Mouse (Mus musculus) forebrain, embryonic 11.5 days (tissue): Measurements from ENCODE around the gene Prss57. TPM values are rescaled to one million over a fixed set of nuclear protein-coding genes. Genes with fewer than 3 reads are reported as not detected.

ENCODE experiments used
- ATAC-seq: fragments of 200-750 bp; cut with Nextera tagmentation; replicated peaks from 2 replicates; pipeline ENCODE4 v1.8.0; 2017; ENCODE audit warnings: moderate TSS enrichment; ENCODE audit not compliant: low FRiP score
- DNase-seq: peaks from one replicate; pipeline ENCODE4 v3.0.0-alpha.2; 2017; ENCODE audit warnings: low spot score
- H3K27ac ChIP-seq: fragments of 300-500 bp; sonication (generic); 2 replicates; pipeline ENCODE4 v1.5.1; 2014; ENCODE audit warnings: low read depth, low read length
- H3K27me3 ChIP-seq: fragments of 300-500 bp; sonication (generic); 2 replicates; pipeline ENCODE4 v1.6.1; 2014; ENCODE audit warnings: mild to moderate bottlenecking, low read length, mixed read lengths; ENCODE audit not compliant: control insufficient read depth, insufficient read depth
- H3K36me3 ChIP-seq: fragments of 300-500 bp; sonication (generic); 2 replicates; pipeline ENCODE4 v1.6.1; 2014; ENCODE audit warnings: mild to moderate bottlenecking, low read length, moderate library complexity, mixed read lengths; ENCODE audit not compliant: control insufficient read depth, insufficient read depth
- H3K4me1 ChIP-seq: fragments of 300-500 bp; sonication (generic); replicated peaks from 2 replicates; pipeline ENCODE4 v1.6.1; 2014; ENCODE audit warnings: low read length, mixed read lengths; ENCODE audit not compliant: control insufficient read depth, insufficient read depth
- H3K4me2 ChIP-seq: fragments of 300-500 bp; sonication (generic); 2 replicates; pipeline ENCODE4 v1.6.1; 2014; ENCODE audit warnings: low read depth, mild to moderate bottlenecking, low read length, moderate library complexity, mixed read lengths; ENCODE audit not compliant: severe bottlenecking
- H3K4me3 ChIP-seq: fragments of 300-500 bp; sonication (generic); 2 replicates; pipeline ENCODE4 v1.5.1; 2014; ENCODE audit warnings: low read depth, low read length
- H3K9ac ChIP-seq: fragments of 300-500 bp; sonication (generic); 2 replicates; pipeline ENCODE4 v1.6.1; 2014; ENCODE audit warnings: low read length
- H3K9me3 ChIP-seq: fragments of 300-500 bp; sonication (generic); 2 replicates; pipeline ENCODE4 v1.6.1; 2016; ENCODE audit warnings: low read length, mixed read lengths; ENCODE audit not compliant: control insufficient read depth
- WGBS: fragments of 180-500 bp; shearing (Covaris S2); extraction: QIAGEN DNeasy Blood & Tissue Kit; methylation state at CpG from one replicate; pipeline ENCODE4 v1.1.7; 2014; 5-methylcytosine and 5-hydroxymethylcytosine counted together
- polyA plus RNA-seq: library from polyadenylated mRNA; unstranded; fragments of >200 nt; fragmentation: Nextera tagmentation; extraction: Ambion mirVana; gene quantifications from 2 replicates; pipeline ENCODE4 v1.2.1, GENCODE M21; 2014

Gene Prss57
- polyA plus RNA-seq, 1 experiment from 2014 or later, result not detected

DNA sequence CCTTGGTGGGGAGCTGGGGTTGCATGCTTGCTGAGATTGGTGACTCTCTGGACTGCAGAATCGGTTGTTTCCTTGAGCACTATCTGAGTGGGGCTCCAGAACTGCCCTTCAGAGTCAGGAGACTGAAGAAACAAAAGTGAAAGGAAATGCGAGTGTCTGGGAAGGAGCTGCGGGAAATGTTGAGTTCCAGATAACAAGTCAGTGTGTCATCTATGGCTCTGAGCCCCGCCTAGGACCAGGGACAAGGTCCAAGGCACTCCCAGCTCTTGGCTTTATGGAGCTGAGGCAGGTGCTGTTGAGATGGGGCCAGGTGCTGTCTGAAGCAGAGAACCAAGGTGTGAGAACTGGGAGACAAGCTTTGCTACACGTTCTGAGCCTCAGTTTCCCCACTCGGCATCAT is 33.7 kb upstream of the Prss57 start:
- Histone ChIP-seq H3K4me1 (peaks cover 2% of the 10 kb centered on the region; the same call in 1 of the 2 replicates), H3K4me2 (no peak overlapping the region), H3K4me3 (no peak overlapping the region), H3K36me3 (peaks cover under 1% of the 10 kb centered on the region; the same call in 1 of the 2 replicates), H3K27me3 (no peaks in the 10 kb centered on the region), H3K9me3 (no peaks in the 10 kb centered on the region), H3K27ac (no peak overlapping the region), H3K9ac (no peak overlapping the region)
- DNase-seq, result no peak
- ATAC-seq, result no peak
- WGBS, result 75% methylated on average over 6 of the region's 6 CpGs

- no peak for ATAC-seq
- 70% methylated on average over 6 of the region's 6 CpGs for WGBS
- H3K4me3 ChIP-seq, result no peak overlapping the region
Observed at GRCm38 (mm10) chr10:79823011-79823410, 32.2 kb upstream of the Prss57 start.

GRCm38 (mm10) chr10:79822372-79822771 is 31.6 kb upstream of the Prss57 start:
- H3K4me1 ChIP-seq, result peaks cover 2% of the 10 kb centered on the region; the same call in 1 of the 2 replicates
- no peak for ATAC-seq
- no peak overlapping the region for H3K4me3 ChIP-seq
- H3K9ac ChIP-seq, result peak overlapping the region; percentile 16; the same call in 1 of the 2 replicates
- H3K27me3 ChIP-seq, result no peaks in the 10 kb centered on the region
- peak; percentile 50 for DNase-seq
- WGBS, result 31% methylated on average over 17 of the region's 17 CpGs
- H3K36me3 ChIP-seq, result peaks cover 6% of the 10 kb centered on the region; the same call in 1 of the 2 replicates
- H3K27ac ChIP-seq, result no peak overlapping the region
- no peaks in the 10 kb centered on the region for H3K9me3 ChIP-seq
- H3K4me2 ChIP-seq, result no peak overlapping the region

More at GRCm38 (mm10) chr10:79823011-79823410, 32.2 kb upstream of the Prss57 start:
- no peak overlapping the region for H3K27ac ChIP-seq
- H3K27me3 ChIP-seq, result no peaks in the 10 kb centered on the region
- no peaks in the 10 kb centered on the region for H3K9me3 ChIP-seq
- H3K4me2 ChIP-seq, result no peak overlapping the region
- peaks cover 2% of the 10 kb centered on the region; the same call in 1 of the 2 replicates for H3K4me1 ChIP-seq
- H3K9ac ChIP-seq, result no peak overlapping the region
- peaks cover 6% of the 10 kb centered on the region; the same call in 1 of the 2 replicates for H3K36me3 ChIP-seq
- no peak for DNase-seq

- H3K4me3 ChIP-seq, result no peak overlapping the region
- no peaks in the 10 kb centered on the region for H3K27me3 ChIP-seq
- H3K9me3 ChIP-seq, result no peaks in the 10 kb centered on the region
- ATAC-seq, result no peak
- H3K9ac ChIP-seq, result no peak overlapping the region
- peaks cover 6% of the 10 kb centered on the region; the same call in 1 of the 2 replicates for H3K36me3 ChIP-seq
- H3K4me2 ChIP-seq, result no peak overlapping the region
- 91% methylated on average over 12 of the region's 12 CpGs for WGBS
- H3K4me1 ChIP-seq, result peaks cover 2% of the 10 kb centered on the region; the same call in 1 of the 2 replicates
- no peak overlapping the region for H3K27ac ChIP-seq
- DNase-seq, result no peak
Observed at GRCm38 (mm10) chr10:79821731-79822130, 31.0 kb upstream of the Prss57 start.

DNA sequence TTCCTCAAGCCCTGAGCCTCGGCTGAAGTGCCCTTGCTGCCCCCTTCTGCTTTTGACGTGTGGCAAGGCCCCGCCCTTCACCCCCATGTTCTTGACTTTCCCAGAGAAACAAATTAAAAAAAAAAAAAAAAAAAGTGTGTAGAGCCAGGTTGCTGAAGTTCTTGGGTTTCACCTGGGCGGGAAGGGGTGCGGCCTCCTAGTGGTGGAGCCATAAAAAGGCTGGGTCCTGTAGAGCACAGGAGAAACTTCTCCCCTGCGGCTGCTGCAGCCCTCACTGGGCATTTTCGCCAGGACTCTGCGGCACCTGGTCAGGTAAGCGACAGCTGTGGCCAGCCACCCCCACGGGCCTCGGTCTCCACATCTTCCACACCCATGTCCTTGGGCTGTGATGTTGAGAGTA is 30.0 kb upstream of the Prss57 start, which contains the start of gene Misp:
TSS of gene Misp (plus strand) at position 208 of the 400 bp plus-strand sequence.
- WGBS, result 65% methylated on average over 11 of the region's 11 CpGs
- Histone ChIP-seq H3K27ac (no peak within 1 kb of the TSS), H3K9me3 (no peaks in the 10 kb centered on the region), H3K9ac (no peak within 1 kb of the TSS), H3K4me3 (no peak within 1 kb of the TSS), H3K4me2 (no peak within 1 kb of the TSS), H3K36me3 (peaks cover 6% of the 10 kb centered on the region; the same call in 1 of the 2 replicates), H3K27me3 (no peaks in the 10 kb centered on the region), H3K4me1 (peaks cover 2% of the 10 kb centered on the region; the same call in 1 of the 2 replicates)
- DNase-seq, result no peak
- ATAC-seq, result no peak

DNA sequence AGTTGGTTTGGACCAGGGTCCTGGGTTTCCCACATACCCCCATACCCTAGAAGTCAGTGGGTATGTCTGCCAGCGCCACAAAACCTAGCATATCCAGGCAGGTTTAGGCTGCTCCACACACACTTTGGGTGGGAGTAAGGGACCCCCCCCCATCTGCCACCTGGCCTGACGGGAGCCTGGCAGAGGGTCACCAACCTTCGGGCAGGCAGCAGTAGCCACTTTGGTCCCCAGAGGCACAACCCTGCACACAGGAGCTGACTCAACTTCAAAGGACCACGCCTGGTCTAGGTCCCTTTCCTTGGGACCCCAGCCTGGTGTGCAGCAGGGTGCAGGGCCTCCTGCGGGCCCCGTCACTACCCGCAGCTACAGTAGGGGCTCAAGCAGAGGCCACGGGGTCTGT is 29.5 kb upstream of the Prss57 start:
- Histone ChIP-seq H3K9ac (no peak overlapping the region), H3K4me1 (peaks cover 2% of the 10 kb centered on the region; the same call in 1 of the 2 replicates), H3K4me3 (no peak overlapping the region), H3K9me3 (no peaks in the 10 kb centered on the region), H3K36me3 (peaks cover 8% of the 10 kb centered on the region; the same call in 1 of the 2 replicates), H3K27ac (no peak overlapping the region), H3K4me2 (no peak overlapping the region), H3K27me3 (no peaks in the 10 kb centered on the region)
- WGBS, result 83% methylated on average over 8 of the region's 8 CpGs
- DNase-seq (no peak), ATAC-seq (no peak)

GRCm38 (mm10) chr10:79819606-79820005 is 28.8 kb upstream of the Prss57 start:
- peaks cover 12% of the 10 kb centered on the region; the same call in 1 of the 2 replicates for H3K36me3 ChIP-seq
- H3K27me3 ChIP-seq, result no peaks in the 10 kb centered on the region
- H3K9me3 ChIP-seq, result no peaks in the 10 kb centered on the region
- DNase-seq (no peak), ATAC-seq (no peak)
- no peak overlapping the region for H3K27ac ChIP-seq
- WGBS, result 92% methylated on average over 17 of the region's 17 CpGs
- H3K4me3 ChIP-seq, result no peak overlapping the region
- no peak overlapping the region for H3K4me2 ChIP-seq
- H3K4me1 ChIP-seq, result peaks cover 2% of the 10 kb centered on the region; the same call in 1 of the 2 replicates
- H3K9ac ChIP-seq, result no peak overlapping the region

DNA sequence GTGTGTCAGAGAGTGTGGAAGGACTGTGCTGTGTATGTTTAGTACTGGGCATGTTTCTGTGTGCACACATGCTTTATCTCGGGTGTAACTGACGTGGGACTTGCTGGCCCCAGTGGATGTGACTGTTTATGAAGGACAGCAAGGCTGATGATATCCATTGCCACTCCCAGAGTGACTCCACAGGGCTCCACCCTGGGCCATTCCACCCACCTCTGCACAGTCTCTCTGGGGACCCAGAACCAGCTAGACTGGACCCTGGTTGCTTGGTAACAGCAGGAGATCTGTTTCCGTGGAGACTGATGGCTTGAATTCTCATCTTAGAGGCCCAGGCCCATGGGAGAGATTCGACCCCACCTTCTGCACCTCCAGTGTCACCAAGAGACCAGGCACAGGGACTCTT is 27.5 kb upstream of the Prss57 start:
- peaks cover 12% of the 10 kb centered on the region; the same call in 1 of the 2 replicates for H3K36me3 ChIP-seq
- peaks cover 2% of the 10 kb centered on the region; the same call in 1 of the 2 replicates for H3K4me1 ChIP-seq
- ATAC-seq, result no peak
- WGBS, result 74% methylated on average over 4 of the region's 4 CpGs
- no peak overlapping the region for H3K27ac ChIP-seq
- no peak overlapping the region for H3K4me3 ChIP-seq
- H3K4me2 ChIP-seq, result no peak overlapping the region
- no peaks in the 10 kb centered on the region for H3K27me3 ChIP-seq
- DNase-seq, result no peak
- no peaks in the 10 kb centered on the region for H3K9me3 ChIP-seq
- no peak overlapping the region for H3K9ac ChIP-seq

- no peaks in the 10 kb centered on the region for H3K27me3 ChIP-seq
- H3K27ac ChIP-seq, result no peak overlapping the region
- no peaks in the 10 kb centered on the region; the same call in 1 of the 2 replicates for H3K4me1 ChIP-seq
- no peak overlapping the region for H3K4me2 ChIP-seq
- 86% methylated on average over 2 of the region's 2 CpGs for WGBS
- H3K4me3 ChIP-seq, result no peak overlapping the region
- peaks cover 12% of the 10 kb centered on the region; the same call in 1 of the 2 replicates for H3K36me3 ChIP-seq
- no peaks in the 10 kb centered on the region for H3K9me3 ChIP-seq
- no peak overlapping the region for H3K9ac ChIP-seq
- DNase-seq (no peak), ATAC-seq (no peak)
Observed at GRCm38 (mm10) chr10:79817111-79817510, 26.4 kb upstream of the Prss57 start.
